Mouse (Mus musculus): ENCODE measurements at regions not wholly inside any gene's neighbourhood (a gene's known extent, or its start where the extent isn't known, plus 50 kb on each side); places are given as distances from the start of the nearest gene placed in this dataset.

DNA sequence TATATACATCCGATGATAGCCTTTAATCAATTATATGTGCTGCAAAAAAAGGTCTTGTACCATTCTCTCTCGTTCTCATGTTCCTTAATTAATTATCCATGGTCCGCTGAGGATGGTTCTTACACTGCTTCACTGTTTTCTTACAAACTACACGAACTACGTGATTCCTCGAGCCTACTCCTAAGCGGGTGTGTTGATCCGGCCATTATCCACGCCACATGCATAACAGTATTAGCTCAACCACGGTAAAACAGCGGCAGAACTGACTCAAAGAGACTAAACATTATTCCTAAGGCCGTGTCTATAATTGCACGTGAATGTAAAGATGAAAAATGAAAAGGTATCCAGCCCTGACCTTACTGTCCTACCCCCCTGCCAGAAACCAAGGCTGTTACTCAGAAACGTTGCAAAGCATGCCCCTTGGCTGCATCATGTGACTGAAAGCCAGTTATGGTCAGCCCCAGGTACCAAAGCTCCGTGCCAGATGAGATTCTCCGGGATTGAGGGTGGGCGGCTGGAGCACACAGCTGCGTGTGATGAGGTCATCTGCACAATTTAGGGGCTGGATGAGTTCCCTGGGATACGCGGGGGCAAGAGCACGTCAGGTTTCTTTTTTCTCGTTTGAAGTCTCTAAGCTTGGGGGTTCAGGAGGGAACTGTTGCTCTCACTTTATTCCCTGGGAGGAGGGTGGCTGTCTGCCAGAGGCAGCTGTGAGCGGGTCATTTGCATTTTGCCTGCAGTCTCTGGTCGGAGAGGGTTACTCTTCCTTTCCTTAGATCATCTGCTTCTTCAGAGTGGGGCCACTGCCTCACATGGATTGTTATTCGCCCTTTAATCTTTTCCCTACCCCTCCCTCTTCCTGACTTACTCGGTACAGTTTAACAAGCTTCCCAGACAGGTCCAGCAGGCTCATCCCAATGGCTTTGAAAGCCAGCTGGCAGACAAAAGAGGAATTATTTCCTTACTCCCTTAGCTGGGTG, 384.9 kb downstream of the Mllt3 start:
- TF ChIP-seq ZC3H11A (IDR thresholded peaks at IDR 0.05; ENCODE audit: borderline replicate concordance, low read depth, low read length) (no peak), HCFC1 (IDR thresholded peaks at IDR 0.05; ENCODE audit: borderline replicate concordance, insufficient read depth, low read length) (no peak)
